Mouse (Mus musculus) C2C12 (cell line): ENCODE results near the gene Gm20388.

Experiments used
- CTCF ChIP-seq: IDR thresholded peaks from one replicate; pipeline ENCODE4 v1.5.1; 2011; ENCODE audit not compliant: control insufficient read depth, insufficient read depth, insufficient read length
- FOSL1 ChIP-seq: IDR thresholded peaks from one replicate; pipeline ENCODE4 v1.8.0; 2011; ENCODE audit warnings: mild to moderate bottlenecking, low read length; ENCODE audit not compliant: poor library complexity, insufficient read depth, severe bottlenecking

- no peak for TF ChIP-seq CTCF
- TF ChIP-seq FOSL1 = no peak
Observed at GRCm38 (mm10) chr8:123298301-123298700, 3387.7 kb downstream of the Gm20388 start.
